Mouse (Mus musculus) forebrain, embryonic 13.5 days (tissue): ENCODE measurements around the gene Tspan3. TPM values are rescaled to one million over a fixed set of nuclear protein-coding genes. Genes with fewer than 3 reads are reported as not detected.
A peak's percentile ranks its signal among the peaks of the same experiment; 100 is the strongest.

ENCODE experiments used
- ATAC-seq: fragments of 200-750 bp; cut with Nextera tagmentation; 2 replicates; pipeline ENCODE4 v1.8.0; 2017
- H3K27ac ChIP-seq: fragments of 300-500 bp; sonication (generic); 2 replicates; pipeline ENCODE4 v1.5.1; 2015; ENCODE audit warnings: inconsistent platforms, mild to moderate bottlenecking, moderate library complexity
- H3K27me3 ChIP-seq: fragments of 300-500 bp; sonication (generic); 2 replicates; pipeline ENCODE4 v1.6.1; 2015; ENCODE audit warnings: mild to moderate bottlenecking, inconsistent platforms
- H3K36me3 ChIP-seq: fragments of 300-500 bp; sonication (generic); 2 replicates; pipeline ENCODE4 v1.6.1; 2015; ENCODE audit warnings: mild to moderate bottlenecking, inconsistent platforms; ENCODE audit not compliant: poor library complexity, severe bottlenecking
- H3K4me1 ChIP-seq: fragments of 300-500 bp; sonication (generic); 2 replicates; pipeline ENCODE4 v1.6.1; 2015; ENCODE audit warnings: inconsistent platforms
- H3K4me2 ChIP-seq: fragments of 300-500 bp; sonication (generic); 2 replicates; pipeline ENCODE4 v1.6.1; 2015; ENCODE audit warnings: inconsistent platforms, mild to moderate bottlenecking, moderate library complexity
- H3K4me3 ChIP-seq: fragments of 300-500 bp; sonication (generic); 2 replicates; pipeline ENCODE4 v1.5.1; 2015; ENCODE audit warnings: mild to moderate bottlenecking, inconsistent platforms
- H3K9ac ChIP-seq: fragments of 300-500 bp; sonication (generic); 2 replicates; pipeline ENCODE4 v1.6.1; 2015; ENCODE audit warnings: mild to moderate bottlenecking, inconsistent platforms
- H3K9me3 ChIP-seq: fragments of 300-500 bp; sonication (generic); replicated peaks from 2 replicates; pipeline ENCODE4 v1.6.1; 2016; ENCODE audit warnings: inconsistent platforms
- WGBS: fragments of 180-500 bp; shearing (Covaris S2); methylation state at CpG from one replicate; pipeline ENCODE4 v1.1.7; 2015; 5-methylcytosine and 5-hydroxymethylcytosine counted together
- polyA plus RNA-seq: library from polyadenylated mRNA; unstranded; fragments of >200 nt; fragmentation: Nextera tagmentation; extraction: Ambion mirVana; gene quantifications from 2 replicates; pipeline ENCODE4 v1.2.1, GENCODE M21; 2015

Gene Tspan3
- polyA plus RNA-seq = 500 and 563 TPM in 2 replicates

GRCm38 (mm10) chr9:56165377-56165776 is at the start of gene Tspan3:
Tspan3 (minus strand) TSS chr9:56165477.
- ATAC-seq = no peak
- no peak within 1 kb of the TSS for H3K4me2 ChIP-seq
- no peaks in the 10 kb centered on the region for H3K36me3 ChIP-seq
- H3K9me3 ChIP-seq = no peaks in the 10 kb centered on the region
- WGBS = 93% methylated on average over 6 of the region's 6 CpGs
- H3K9ac ChIP-seq = no peak within 1 kb of the TSS
- no peak within 1 kb of the TSS for H3K4me3 ChIP-seq
- H3K27ac ChIP-seq = no peak within 1 kb of the TSS
- peaks cover 32% of the 10 kb centered on the region for H3K4me1 ChIP-seq
- no peaks in the 10 kb centered on the region for H3K27me3 ChIP-seq

GRCm38 (mm10) chr9:56213451-56214291 is 48.4 kb upstream of the Tspan3 start:
- H3K27me3 ChIP-seq = no peaks in the 10 kb centered on the region
- no peaks in the 10 kb centered on the region for H3K9me3 ChIP-seq
- peak; percentile 62; the same call in 1 of the 2 replicates for ATAC-seq
- H3K9ac ChIP-seq = peak overlapping the region; percentile 28
- peak overlapping the region; percentile 24 for H3K4me3 ChIP-seq
- 7% methylated on average over 11 of the region's 11 CpGs for WGBS
- no peaks in the 10 kb centered on the region for H3K36me3 ChIP-seq
- peaks cover 9% of the 10 kb centered on the region for H3K4me1 ChIP-seq
- peak overlapping the region; percentile 50 for H3K4me2 ChIP-seq
- H3K27ac ChIP-seq = no peak overlapping the region

GRCm38 (mm10) chr9:56208817-56209216 is 43.5 kb upstream of the Tspan3 start:
- no peak for ATAC-seq
- no peaks in the 10 kb centered on the region for H3K27me3 ChIP-seq
- H3K4me3 ChIP-seq = no peak overlapping the region
- WGBS = 86% methylated on average over 8 of the region's 8 CpGs
- H3K9me3 ChIP-seq = no peaks in the 10 kb centered on the region
- peaks cover 4% of the 10 kb centered on the region for H3K4me1 ChIP-seq
- H3K36me3 ChIP-seq = no peaks in the 10 kb centered on the region
- H3K4me2 ChIP-seq = no peak overlapping the region
- no peak overlapping the region for H3K9ac ChIP-seq
- no peak overlapping the region for H3K27ac ChIP-seq

GRCm38 (mm10) chr9:56207516-56207915 is 42.2 kb upstream of the Tspan3 start:
- Histone ChIP-seq H3K27ac (no peak overlapping the region), H3K27me3 (no peaks in the 10 kb centered on the region), H3K9ac (no peak overlapping the region), H3K36me3 (no peaks in the 10 kb centered on the region), H3K4me2 (no peak overlapping the region), H3K4me3 (no peak overlapping the region), H3K4me1 (no peaks in the 10 kb centered on the region), H3K9me3 (no peaks in the 10 kb centered on the region)
- 81% methylated on average over 5 of the region's 5 CpGs for WGBS
- no peak for ATAC-seq

GRCm38 (mm10) chr9:56207083-56207482 is 41.8 kb upstream of the Tspan3 start:
- no peak overlapping the region for H3K4me2 ChIP-seq
- H3K36me3 ChIP-seq = no peaks in the 10 kb centered on the region
- no peak overlapping the region for H3K4me3 ChIP-seq
- ATAC-seq = no peak
- no peak overlapping the region for H3K9ac ChIP-seq
- H3K9me3 ChIP-seq = no peaks in the 10 kb centered on the region
- H3K4me1 ChIP-seq = no peaks in the 10 kb centered on the region
- H3K27me3 ChIP-seq = no peaks in the 10 kb centered on the region
- no peak overlapping the region for H3K27ac ChIP-seq
- 91% methylated on average over 10 of the region's 10 CpGs for WGBS

GRCm38 (mm10) chr9:56205336-56205735 is 40.1 kb upstream of the Tspan3 start:
- 88% methylated on average over 11 of the region's 11 CpGs for WGBS
- Histone ChIP-seq H3K27ac (no peak overlapping the region), H3K36me3 (no peaks in the 10 kb centered on the region), H3K27me3 (0 out of 2 replicates have a peak, but pooled peaks cover under 1% of the 10 kb centered on the region), H3K9me3 (no peaks in the 10 kb centered on the region), H3K4me1 (0 out of 2 replicates have a peak, but pooled peaks cover 3% of the 10 kb centered on the region), H3K4me2 (no peak overlapping the region), H3K4me3 (no peak overlapping the region), H3K9ac (no peak overlapping the region)
- no peak for ATAC-seq

- Histone ChIP-seq H3K36me3 (no peaks in the 10 kb centered on the region), H3K4me1 (0 out of 2 replicates have a peak, but pooled peaks cover 3% of the 10 kb centered on the region), H3K4me2 (no peak overlapping the region), H3K27ac (no peak overlapping the region), H3K9me3 (no peaks in the 10 kb centered on the region), H3K9ac (no peak overlapping the region), H3K27me3 (0 out of 2 replicates have a peak, but pooled peaks cover 10% of the 10 kb centered on the region), H3K4me3 (no peak overlapping the region)
- no peak for ATAC-seq
- 88% methylated on average over 4 of the region's 4 CpGs for WGBS
Observed at GRCm38 (mm10) chr9:56204316-56204715, 39.0 kb upstream of the Tspan3 start.

GRCm38 (mm10) chr9:56200645-56201314 is 35.5 kb upstream of the Tspan3 start:
- no peaks in the 10 kb centered on the region for H3K9me3 ChIP-seq
- no peak overlapping the region for H3K9ac ChIP-seq
- peaks cover 14% of the 10 kb centered on the region; the same call in 1 of the 2 replicates for H3K27me3 ChIP-seq
- peak; percentile 76 for ATAC-seq
- WGBS = 42% methylated on average over 14 of the region's 14 CpGs
- no peak overlapping the region for H3K4me3 ChIP-seq
- H3K4me1 ChIP-seq = peaks cover 3% of the 10 kb centered on the region; the same call in 1 of the 2 replicates
- no peaks in the 10 kb centered on the region for H3K36me3 ChIP-seq
- H3K27ac ChIP-seq = no peak overlapping the region
- H3K4me2 ChIP-seq = no peak overlapping the region

- peaks cover 9% of the 10 kb centered on the region; the same call in 1 of the 2 replicates for H3K4me1 ChIP-seq
- 60% methylated on average over 2 of the region's 2 CpGs for WGBS
- H3K36me3 ChIP-seq = no peaks in the 10 kb centered on the region
- H3K9ac ChIP-seq = no peak overlapping the region
- no peak overlapping the region for H3K4me3 ChIP-seq
- ATAC-seq = no peak
- H3K27ac ChIP-seq = no peak overlapping the region
- no peak overlapping the region for H3K4me2 ChIP-seq
- H3K27me3 ChIP-seq = peaks cover 17% of the 10 kb centered on the region; the same call in 1 of the 2 replicates
- no peaks in the 10 kb centered on the region for H3K9me3 ChIP-seq
Observed at GRCm38 (mm10) chr9:56200200-56200599, 34.9 kb upstream of the Tspan3 start.

GRCm38 (mm10) chr9:56196921-56197320 is 31.6 kb upstream of the Tspan3 start:
- Histone ChIP-seq H3K36me3 (no peaks in the 10 kb centered on the region), H3K9me3 (no peaks in the 10 kb centered on the region), H3K4me1 (peaks cover 17% of the 10 kb centered on the region), H3K27me3 (peaks cover 22% of the 10 kb centered on the region; the same call in 1 of the 2 replicates), H3K9ac (no peak overlapping the region), H3K4me2 (no peak overlapping the region), H3K4me3 (no peak overlapping the region), H3K27ac (no peak overlapping the region)
- 81% methylated on average over 4 of the region's 4 CpGs for WGBS
- no peak for ATAC-seq

- Histone ChIP-seq H3K4me2 (no peak overlapping the region), H3K27me3 (peaks cover 20% of the 10 kb centered on the region; the same call in 1 of the 2 replicates), H3K4me1 (peaks cover 22% of the 10 kb centered on the region), H3K27ac (no peak overlapping the region), H3K36me3 (no peaks in the 10 kb centered on the region), H3K9ac (no peak overlapping the region), H3K9me3 (no peaks in the 10 kb centered on the region), H3K4me3 (no peak overlapping the region)
- 28% methylated on average over 3 of the region's 3 CpGs for WGBS
- no peak for ATAC-seq
Observed at GRCm38 (mm10) chr9:56195193-56195592, 29.9 kb upstream of the Tspan3 start.
